Mouse (Mus musculus) midbrain, embryonic 12.5 days (tissue): ENCODE data around the gene Adam1a. TPM values are rescaled to one million over a fixed set of nuclear protein-coding genes. Genes with fewer than 3 reads are reported as not detected.

Source experiments
- ATAC-seq: fragments of 200-750 bp; cut with Nextera tagmentation; 2 replicates; pipeline ENCODE4 v1.8.0; 2017; ENCODE audit warnings: low read depth, moderate TSS enrichment, moderate library complexity; ENCODE audit not compliant: low FRiP score
- H3K27ac ChIP-seq: fragments of 300-500 bp; sonication (generic); replicated peaks from 2 replicates; pipeline ENCODE4 v1.5.1; 2016; ENCODE audit warnings: mild to moderate bottlenecking
- H3K27me3 ChIP-seq: fragments of 300-500 bp; sonication (generic); 2 replicates; pipeline ENCODE4 v1.6.1; 2016; ENCODE audit warnings: mild to moderate bottlenecking
- H3K36me3 ChIP-seq: fragments of 300-500 bp; sonication (generic); 2 replicates; pipeline ENCODE4 v1.6.1; 2016
- H3K4me1 ChIP-seq: fragments of 300-500 bp; sonication (generic); 2 replicates; pipeline ENCODE4 v1.6.1; 2016
- H3K4me2 ChIP-seq: fragments of 300-500 bp; sonication (generic); replicated peaks from 2 replicates; pipeline ENCODE4 v1.6.1; 2016; ENCODE audit warnings: mild to moderate bottlenecking, moderate library complexity
- H3K4me3 ChIP-seq: fragments of 300-500 bp; sonication (generic); 2 replicates; pipeline ENCODE4 v1.5.1; 2016; ENCODE audit warnings: mild to moderate bottlenecking
- H3K9ac ChIP-seq: fragments of 300-500 bp; sonication (generic); replicated peaks from 2 replicates; pipeline ENCODE4 v1.6.1; 2016; ENCODE audit warnings: mild to moderate bottlenecking, moderate library complexity
- H3K9me3 ChIP-seq: fragments of 300-500 bp; sonication (generic); 2 replicates; pipeline ENCODE4 v1.6.1; 2016; ENCODE audit warnings: mild to moderate bottlenecking
- WGBS: fragments of 180-500 bp; shearing (Covaris S2); methylation state at CpG from one replicate; pipeline ENCODE4 v1.1.7; 2016; 5-methylcytosine and 5-hydroxymethylcytosine counted together
- polyA plus RNA-seq: library from polyadenylated mRNA; unstranded; fragments of >200 nt; fragmentation: Nextera tagmentation; extraction: Ambion mirVana; gene quantifications from 2 replicates; pipeline ENCODE4 v1.2.1, GENCODE M21; 2016

Gene Adam1a
- polyA plus RNA-seq, 1 experiment from 2014 or later: 3.4 TPM

DNA sequence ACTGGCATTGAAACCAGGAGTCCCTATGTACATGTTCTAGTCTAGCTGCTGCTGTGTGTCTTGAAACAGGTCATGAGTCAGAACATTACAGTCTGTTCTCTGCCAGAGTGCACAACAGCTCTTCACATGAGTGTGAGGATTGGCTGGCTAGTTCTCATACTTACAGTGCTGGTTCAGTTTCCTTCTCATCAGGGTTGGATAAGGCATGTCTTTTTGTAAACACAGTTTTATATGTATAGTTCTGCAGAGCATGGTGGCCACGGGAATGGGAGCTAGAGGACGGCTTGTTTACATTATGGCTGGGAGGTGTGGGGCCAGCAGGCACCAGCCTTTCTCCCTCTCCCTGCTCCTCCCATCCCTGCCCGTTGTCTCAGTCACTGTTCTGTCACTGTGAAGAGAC lies 75.7 kb downstream of the Adam1a start:
- no peak overlapping the region for H3K27ac ChIP-seq
- H3K9ac ChIP-seq: no peak overlapping the region
- WGBS: 56% methylated on average over 3 of the region's 3 CpGs
- H3K36me3 ChIP-seq: no peaks in the 10 kb centered on the region
- H3K4me2 ChIP-seq: no peak overlapping the region
- H3K27me3 ChIP-seq: no peaks in the 10 kb centered on the region
- no peaks in the 10 kb centered on the region for H3K4me1 ChIP-seq
- ATAC-seq: no peak
- H3K9me3 ChIP-seq: no peaks in the 10 kb centered on the region
- H3K4me3 ChIP-seq: no peak overlapping the region

Other genes with a start within 250 kb of the Adam1a start
- 124 TPM in 2 replicates for gene Trafd1, start 159.8 kb downstream of the Adam1a start, polyA plus RNA-seq
- 46.0 and 48.3 TPM in 2 replicates for gene Naa25, start 147.5 kb downstream of the Adam1a start, polyA plus RNA-seq
- gene Tmem116, start 93.6 kb downstream of the Adam1a start, polyA plus RNA-seq: 0.96 and 1.1 TPM in 2 replicates
- gene Erp29, start 93.0 kb downstream of the Adam1a start, polyA plus RNA-seq: 130 and 137 TPM in 2 replicates
- gene Adam1b, start 42.0 kb downstream of the Adam1a start, polyA plus RNA-seq: 0.07 TPM in 1 of 2 replicates, not detected in the other
- not detected in 2 replicates for gene Gm42878, start within 50 bp of the Adam1a start, polyA plus RNA-seq
- 56.4 and 58.2 TPM in 2 replicates for gene Mapkapk5, start 423 bp upstream of the Adam1a start, polyA plus RNA-seq
- gene Aldh2, start 48.3 kb upstream of the Adam1a start, polyA plus RNA-seq: 92.5 and 94.1 TPM in 2 replicates
- 1.3 and 1.7 TPM in 2 replicates for gene Acad12, start 73.5 kb upstream of the Adam1a start, polyA plus RNA-seq
- 1.9 and 2.3 TPM in 2 replicates for gene Acad10, start 115.0 kb upstream of the Adam1a start, polyA plus RNA-seq
- 49.0 and 51.5 TPM in 2 replicates for gene Brap, start 115.1 kb upstream of the Adam1a start, polyA plus RNA-seq
- 68.1 and 77.6 TPM in 2 replicates for gene Atxn2, start 165.9 kb upstream of the Adam1a start, polyA plus RNA-seq